Mouse (Mus musculus) stomach, postnatal 0 days (tissue): ENCODE results near the gene Atxn2. TPM values are rescaled to one million over a fixed set of nuclear protein-coding genes. Genes with fewer than 3 reads are reported as not detected.
"Not testable (repeated sequence)": the region's sequence is repeated elsewhere in the genome, so short reads cannot be mapped to it uniquely, and the experiment has no call there.

ENCODE experiments used
- ATAC-seq: fragments of 200-750 bp; cut with Nextera tagmentation; 2 replicates; pipeline ENCODE4 v1.8.0; 2017; ENCODE audit not compliant: low FRiP score, low TSS enrichment
- DNase-seq: peaks from one replicate; pipeline ENCODE4 v3.0.0-alpha.2; 2016; ENCODE audit warnings: low spot score
- H3K27ac ChIP-seq: fragments of 300-500 bp; sonication (generic); replicated peaks from 2 replicates; pipeline ENCODE4 v1.5.1; 2014; ENCODE audit warnings: mild to moderate bottlenecking, control low read depth
- H3K27me3 ChIP-seq: fragments of 300-500 bp; sonication (generic); 2 replicates; pipeline ENCODE4 v1.6.1; 2014; ENCODE audit warnings: low read length; ENCODE audit not compliant: control insufficient read depth, insufficient read depth
- H3K36me3 ChIP-seq: fragments of 300-500 bp; sonication (generic); 2 replicates; pipeline ENCODE4 v1.6.1; 2014; ENCODE audit warnings: low read length, mixed read lengths; ENCODE audit not compliant: control insufficient read depth, insufficient read depth
- H3K4me1 ChIP-seq: fragments of 300-500 bp; sonication (generic); replicated peaks from 2 replicates; pipeline ENCODE4 v1.6.1; 2014; ENCODE audit warnings: antibody characterized with exemption; ENCODE audit not compliant: control insufficient read depth, insufficient read depth
- H3K4me2 ChIP-seq: fragments of 300-500 bp; sonication (generic); replicated peaks from 2 replicates; pipeline ENCODE4 v1.6.1; 2014; ENCODE audit warnings: low read depth, mild to moderate bottlenecking, control low read depth, moderate library complexity
- H3K4me3 ChIP-seq: fragments of 300-500 bp; sonication (generic); 2 replicates; pipeline ENCODE4 v1.5.1; 2014; ENCODE audit warnings: low read depth, low read length, control low read depth
- H3K9ac ChIP-seq: fragments of 300-500 bp; sonication (generic); 2 replicates; pipeline ENCODE4 v1.6.1; 2014; ENCODE audit warnings: mild to moderate bottlenecking, low read length, control low read depth, mixed read lengths
- H3K9me3 ChIP-seq: fragments of 300-500 bp; sonication (generic); 2 replicates; pipeline ENCODE4 v1.6.1; 2016; ENCODE audit warnings: low read length; ENCODE audit not compliant: control insufficient read depth
- CTCF ChIP-seq: IDR thresholded peaks from 2 replicates; pipeline ENCODE4 v1.5.1; 2016; ENCODE audit warnings: antibody characterized with exemption, low read depth, mild to moderate bottlenecking, moderate library complexity
- EP300 ChIP-seq: optimal IDR thresholded peaks from 2 replicates; pipeline ENCODE3; 2016; ENCODE audit warnings: antibody characterized with exemption
- WGBS: fragments of 180-500 bp; shearing (Covaris S2); extraction: QIAGEN DNeasy Blood & Tissue Kit; methylation state at CpG from one replicate; pipeline ENCODE4 v1.1.7; 2014; 5-methylcytosine and 5-hydroxymethylcytosine counted together
- polyA plus RNA-seq: library from polyadenylated mRNA; unstranded; fragments of >200 nt; fragmentation: Nextera tagmentation; extraction: Ambion mirVana; gene quantifications from 2 replicates; pipeline ENCODE4 v1.2.1, GENCODE M21; 2015

Atxn2 gene
- polyA plus RNA-seq, 1 experiment from 2014 or later: 30.5 TPM

DNA sequence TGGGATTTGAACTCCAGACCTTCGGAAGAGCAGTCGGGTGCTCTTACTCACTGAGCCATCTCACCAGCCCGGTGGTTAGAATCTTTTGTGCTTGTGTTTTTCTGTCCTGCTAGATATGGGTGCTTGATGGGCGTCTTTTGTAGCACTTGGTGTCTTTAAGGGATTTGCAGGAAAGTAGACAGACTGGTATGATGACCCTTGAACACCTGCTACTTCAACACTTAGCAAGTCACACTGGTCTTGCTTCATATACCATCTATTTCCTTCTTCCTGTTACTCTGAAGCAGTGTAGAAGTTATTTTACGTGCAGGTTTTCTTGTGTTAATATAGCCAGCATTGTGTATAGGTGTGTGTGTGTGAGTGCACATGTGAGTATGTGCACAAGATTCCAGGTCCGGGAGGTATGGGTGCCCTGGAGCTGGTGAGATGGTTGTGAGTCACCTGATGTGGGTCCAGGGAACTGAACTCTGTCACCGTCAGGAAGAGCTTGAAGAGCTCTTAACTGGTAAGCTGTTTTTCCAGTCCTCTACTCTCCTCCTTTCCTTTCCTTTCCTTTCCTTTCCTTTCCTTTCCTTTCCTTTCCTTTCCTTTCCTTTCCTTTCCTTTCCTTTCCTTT is 27.5 kb downstream of the Atxn2 start:
- no peaks in the 10 kb centered on the region for H3K36me3 ChIP-seq
- no peak overlapping the region for H3K4me3 ChIP-seq
- 64% methylated on average over 7 of the region's 7 CpGs for WGBS
- peak overlapping the region; percentile 69 for H3K27ac ChIP-seq
- no peaks in the 10 kb centered on the region for H3K27me3 ChIP-seq
- H3K9ac ChIP-seq: no peak overlapping the region
- H3K9me3 ChIP-seq: no peaks in the 10 kb centered on the region
- H3K4me2 ChIP-seq: no peak overlapping the region
- no peaks in the 10 kb centered on the region for H3K4me1 ChIP-seq
- DNase-seq (peak; percentile 41), ATAC-seq (peak; percentile 90)
- no peak for TF ChIP-seq EP300
- no peak for TF ChIP-seq CTCF

DNA sequence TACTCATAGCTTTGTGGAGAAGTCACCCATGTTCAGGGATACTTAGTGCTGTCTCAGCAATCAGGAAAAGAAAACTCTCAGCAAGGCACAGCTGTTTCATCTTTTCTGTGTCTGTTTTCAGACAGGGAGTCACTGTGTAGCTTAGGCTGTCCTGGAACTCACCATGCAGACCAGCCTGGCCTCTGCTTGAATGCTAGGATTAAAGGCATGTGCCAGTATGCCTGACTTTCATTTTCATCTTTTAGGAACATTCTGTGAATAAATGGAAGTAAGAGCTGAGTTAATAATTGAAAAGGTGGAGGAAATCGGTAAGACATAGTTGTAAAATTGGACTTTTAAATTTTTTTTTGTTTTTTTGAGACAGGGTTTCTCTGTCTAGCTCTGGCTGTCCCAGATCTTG is 29.4 kb downstream of the Atxn2 start:
- H3K9me3 ChIP-seq: no peaks in the 10 kb centered on the region
- H3K27ac ChIP-seq: no peak overlapping the region; the same call in 1 of the 2 replicates
- H3K9ac ChIP-seq: no peak overlapping the region
- no peak overlapping the region for H3K4me2 ChIP-seq
- no peak overlapping the region for H3K4me3 ChIP-seq
- no peaks in the 10 kb centered on the region for H3K36me3 ChIP-seq
- ATAC-seq: no peak
- DNase-seq: no peak
- 92% methylated on average over 1 of the region's 1 CpGs for WGBS
- H3K27me3 ChIP-seq: no peaks in the 10 kb centered on the region
- H3K4me1 ChIP-seq: no peaks in the 10 kb centered on the region
- no peak for TF ChIP-seq CTCF
- no peak for TF ChIP-seq EP300

- no peak for ATAC-seq
- H3K4me3 ChIP-seq: no peak overlapping the region
- WGBS: 72% methylated on average over 2 of the region's 2 CpGs
- H3K9ac ChIP-seq: no peak overlapping the region
- H3K9me3 ChIP-seq: no peaks in the 10 kb centered on the region
- no peaks in the 10 kb centered on the region for H3K4me1 ChIP-seq
- 0 out of 2 replicates have a peak overlapping the region, but pooled peaks have one; percentile 18 for H3K27ac ChIP-seq
- no peak for DNase-seq
- H3K27me3 ChIP-seq: no peaks in the 10 kb centered on the region
- no peak overlapping the region for H3K4me2 ChIP-seq
- no peaks in the 10 kb centered on the region for H3K36me3 ChIP-seq
- TF ChIP-seq CTCF (no peak), EP300 (no peak)
These were observed 31.8 kb downstream of the Atxn2 start for GRCm38 (mm10) chr5:121742915-121743314.

DNA sequence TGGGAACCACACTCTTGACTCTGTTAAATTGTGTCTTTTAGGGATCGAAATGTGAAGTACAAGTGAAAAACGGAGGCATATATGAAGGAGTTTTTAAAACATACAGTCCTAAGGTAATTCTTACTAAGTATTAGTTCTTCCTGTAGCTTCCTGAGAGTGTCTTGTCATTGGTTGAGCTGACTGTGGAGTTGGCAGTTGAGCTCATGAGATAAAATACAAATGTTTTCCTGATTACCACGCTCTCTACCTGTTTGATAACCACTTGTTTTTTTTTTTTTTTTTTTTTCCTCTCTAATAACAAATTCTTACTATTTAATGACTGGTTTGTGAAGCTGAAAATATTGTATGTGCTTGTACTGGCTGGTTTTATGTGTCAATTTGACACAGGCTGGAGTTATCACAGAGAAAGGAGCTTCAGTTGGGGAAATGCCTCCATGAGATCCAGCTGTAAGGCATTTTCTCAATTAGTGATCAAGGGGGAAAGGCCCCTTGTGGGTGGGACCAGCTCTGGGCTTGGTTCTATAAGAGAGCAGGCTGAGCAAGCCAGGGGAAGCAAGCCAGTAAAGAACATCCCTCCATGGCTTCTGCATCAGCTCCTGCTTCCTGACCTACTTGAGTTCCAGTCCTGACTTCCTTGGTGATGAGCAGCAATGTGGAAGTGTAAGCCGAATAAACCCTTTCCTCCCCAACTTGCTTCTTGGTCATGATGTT is 36.9 kb downstream of the Atxn2 start:
- H3K9me3 ChIP-seq, ATAC-seq, H3K4me1 ChIP-seq, DNase-seq, H3K27me3 ChIP-seq, H3K4me3 ChIP-seq, H3K27ac ChIP-seq, H3K36me3 ChIP-seq, H3K9ac ChIP-seq, H3K4me2 ChIP-seq: not testable (repeated sequence)
- WGBS: 92% methylated on average over 4 of the region's 4 CpGs

GRCm38 (mm10) chr5:121749633-121750032 is 38.5 kb downstream of the Atxn2 start:
- ATAC-seq (no peak), DNase-seq (no peak)
- Histone ChIP-seq H3K27ac (no peak overlapping the region), H3K27me3 (no peaks in the 10 kb centered on the region), H3K4me1 (no peaks in the 10 kb centered on the region), H3K4me2 (no peak overlapping the region), H3K9ac (no peak overlapping the region), H3K4me3 (no peak overlapping the region), H3K9me3 (no peaks in the 10 kb centered on the region), H3K36me3 (peaks cover 6% of the 10 kb centered on the region; the same call in 1 of the 2 replicates)
- 93% methylated on average over 2 of the region's 2 CpGs for WGBS
- TF ChIP-seq CTCF (no peak), EP300 (no peak)

GRCm38 (mm10) chr5:121757900-121758299 is 46.8 kb downstream of the Atxn2 start:
- TF ChIP-seq CTCF (no peak), EP300 (no peak)
- Histone ChIP-seq H3K4me2 (no peak overlapping the region), H3K27me3 (no peaks in the 10 kb centered on the region), H3K36me3 (peaks cover 13% of the 10 kb centered on the region; the same call in 1 of the 2 replicates), H3K9me3 (no peaks in the 10 kb centered on the region), H3K4me3 (no peak overlapping the region), H3K9ac (no peak overlapping the region), H3K27ac (no peak overlapping the region), H3K4me1 (no peaks in the 10 kb centered on the region)
- no peak for DNase-seq
- WGBS: 62% methylated on average over 2 of the region's 2 CpGs
- ATAC-seq: no peak
